Mouse (Mus musculus) gastrocnemius, adult 2 months (tissue): ENCODE results near the gene Spag16. TPM values are rescaled to one million over a fixed set of nuclear protein-coding genes. Genes with fewer than 3 reads are reported as not detected.

Source experiments
- DNase-seq: peaks from one replicate; pipeline ENCODE4 v3.0.0; 2022
- H3K27ac ChIP-seq: fragments of 200-600 bp; 2 replicates; pipeline ENCODE4 v1.8.1; 2022; ENCODE audit warnings: mild to moderate bottlenecking
- H3K4me3 ChIP-seq: fragments of 200-600 bp; 2 replicates; pipeline ENCODE4 v1.8.1; 2022; ENCODE audit warnings: mild to moderate bottlenecking, moderate library complexity
- CTCF ChIP-seq: fragments of 200-600 bp; IDR thresholded peaks from 2 replicates; pipeline ENCODE4 v1.8.1; 2022; ENCODE audit warnings: antibody characterized with exemption, mild to moderate bottlenecking, moderate library complexity
- intact Hi-C: fragments of 180-260 bp; cut with DNase I; formaldehyde crosslinking; loops from one replicate; pipeline ENCODE4 v1.15.1; 2025
- total RNA-seq, 2 experiments: library from RNA; stranded (reverse); gene quantifications; 2 replicates each; pipeline ENCODE4 v1.2.3; 2021

Gene Spag16
- total RNA-seq, 2 experiments from 2014 or later = not detected

- intact Hi-C loops = no loop called here
Measured at GRCm38 (mm10) chr1:70354014-70354413, 527.2 kb downstream of the Spag16 start.

GRCm38 (mm10) chr1:70371721-70372120 is 545.0 kb downstream of the Spag16 start:
- H3K27ac ChIP-seq = no peak overlapping the region
- no peak for TF ChIP-seq CTCF
- H3K4me3 ChIP-seq = no peak overlapping the region
- no peak for DNase-seq
- intact Hi-C loops = no loop called here

More at GRCm38 (mm10) chr1:70354014-70354413, 527.2 kb downstream of the Spag16 start:
- TF ChIP-seq CTCF = no peak
- Histone ChIP-seq H3K4me3 (no peak overlapping the region), H3K27ac (no peak overlapping the region)
- DNase-seq = no peak

DNA sequence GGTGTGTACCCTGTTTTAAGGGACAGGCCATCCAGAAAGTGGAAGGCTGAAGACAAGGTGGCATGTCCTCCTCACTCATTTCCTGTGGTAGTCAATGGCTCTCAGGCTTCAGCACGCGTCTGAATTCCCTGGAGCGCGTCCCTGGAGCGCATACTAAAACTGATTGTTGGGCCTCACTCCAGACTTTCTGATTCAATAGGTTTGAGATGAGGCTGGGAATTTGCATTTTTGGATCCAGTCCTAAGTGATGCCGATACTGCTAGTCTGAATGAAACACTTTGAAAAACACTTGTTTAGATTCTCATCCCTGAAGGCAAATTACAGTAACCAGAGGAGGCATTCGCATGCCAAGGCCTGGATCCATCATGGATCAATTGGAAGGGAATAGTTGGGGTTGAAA is 553.3 kb downstream of the Spag16 start:
- intact Hi-C loops = no loop called here
- DNase-seq = no peak

DNA sequence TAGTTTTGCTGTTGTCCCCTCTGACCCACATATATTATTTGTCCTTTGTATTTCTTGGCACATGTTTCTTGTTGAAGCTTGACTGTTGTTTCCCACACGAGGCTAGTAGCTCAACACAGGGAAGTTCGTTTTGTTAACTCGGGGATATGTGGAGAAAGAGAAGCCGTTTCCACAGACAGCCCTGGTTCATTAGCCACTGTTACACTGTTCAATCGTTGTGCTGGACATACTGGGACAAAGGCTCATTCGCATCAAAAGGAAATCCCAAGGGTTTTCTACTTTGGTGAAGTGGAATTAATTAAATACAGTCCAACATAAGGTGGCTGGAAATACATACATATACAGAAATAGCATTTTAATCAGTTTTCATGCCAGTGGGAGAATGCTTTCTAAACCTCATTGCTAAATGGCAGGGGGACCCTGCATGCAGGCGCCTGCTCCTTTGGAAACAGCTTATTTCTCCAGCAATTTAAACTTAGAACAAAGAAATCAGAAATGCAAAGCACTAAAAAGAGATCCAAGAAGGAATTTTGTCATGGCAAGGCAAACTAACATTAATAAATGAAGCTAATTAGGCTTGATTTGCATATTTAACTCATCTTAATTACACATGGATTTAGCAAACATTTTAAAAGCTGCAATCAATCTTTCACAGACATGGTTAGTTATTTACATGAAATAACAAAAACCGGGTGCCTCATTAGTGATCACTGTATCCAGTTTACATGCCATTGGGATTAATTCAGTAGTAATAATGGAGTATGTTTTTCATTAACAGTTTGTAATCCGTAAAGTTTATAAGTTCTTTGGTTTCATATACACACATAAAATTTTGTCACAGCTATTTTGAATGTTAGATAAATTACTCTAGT is 615.7 kb downstream of the Spag16 start:
- TF ChIP-seq CTCF = no peak
- DNase-seq = no peak
- H3K27ac ChIP-seq = no peak overlapping the region
- no peak overlapping the region for H3K4me3 ChIP-seq
- intact Hi-C loops = no loop called here

More for the DNA sequence above, 553.3 kb downstream of the Spag16 start:
- Histone ChIP-seq H3K4me3 (no peak overlapping the region), H3K27ac (no peak overlapping the region)
- no peak for TF ChIP-seq CTCF

DNA sequence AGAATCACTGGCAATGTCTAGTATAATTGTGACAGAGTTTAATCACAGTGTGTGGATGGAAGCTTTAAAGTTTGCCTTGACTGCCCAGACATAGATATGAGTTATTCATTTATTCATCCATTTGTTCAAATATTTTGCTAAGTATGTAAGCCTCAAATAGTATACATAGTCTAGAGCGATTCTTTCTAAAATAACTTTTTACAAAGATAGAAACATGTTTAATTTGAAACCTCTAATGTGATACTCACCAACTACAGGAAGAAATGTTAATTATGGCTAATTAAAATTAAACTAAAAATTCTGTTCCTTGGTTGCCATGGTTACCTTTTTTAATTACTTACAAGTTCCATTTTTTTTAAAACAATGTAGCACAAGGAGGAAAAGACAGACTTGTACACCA is 653.1 kb downstream of the Spag16 start:
- TF ChIP-seq CTCF = no peak
- no peak for DNase-seq
- intact Hi-C loops = no loop called here
- Histone ChIP-seq H3K27ac (no peak overlapping the region), H3K4me3 (no peak overlapping the region)

- intact Hi-C loops = no loop called here
- H3K4me3 ChIP-seq = no peak overlapping the region
- no peak overlapping the region for H3K27ac ChIP-seq
- no peak for DNase-seq
- no peak for TF ChIP-seq CTCF
Measured at GRCm38 (mm10) chr1:70518918-70519317, 692.1 kb downstream of the Spag16 start.

- no peak for DNase-seq
- intact Hi-C loops = no loop called here
- Histone ChIP-seq H3K4me3 (no peak overlapping the region), H3K27ac (no peak overlapping the region)
- TF ChIP-seq CTCF = no peak
Measured at GRCm38 (mm10) chr1:70527134-70527533, 700.4 kb downstream of the Spag16 start.

DNA sequence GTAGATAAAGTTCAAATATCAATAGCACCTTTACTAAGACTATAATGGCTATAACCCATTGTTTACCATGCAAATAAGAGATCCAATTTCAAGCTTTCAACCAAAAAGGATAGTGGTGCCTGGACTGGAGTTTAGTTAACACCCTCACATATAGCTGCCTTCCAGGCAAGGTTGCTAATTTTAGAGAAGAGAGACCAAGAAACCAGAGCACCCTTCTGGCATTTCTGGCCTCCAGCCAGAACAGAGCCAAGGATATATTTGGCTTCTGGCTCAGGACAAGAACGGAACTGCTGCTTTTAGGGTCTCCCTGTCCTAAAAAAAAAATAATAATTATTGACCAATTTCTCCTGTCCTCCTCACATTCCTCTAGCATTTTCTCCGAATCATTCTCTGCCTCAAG is 703.0 kb downstream of the Spag16 start:
- no peak for TF ChIP-seq CTCF
- intact Hi-C loops = no loop called here
- Histone ChIP-seq H3K27ac (peak overlapping the region; percentile 25; the same call in 1 of the 2 replicates), H3K4me3 (peak overlapping the region; percentile 41)
- peak; percentile 59 for DNase-seq

DNA sequence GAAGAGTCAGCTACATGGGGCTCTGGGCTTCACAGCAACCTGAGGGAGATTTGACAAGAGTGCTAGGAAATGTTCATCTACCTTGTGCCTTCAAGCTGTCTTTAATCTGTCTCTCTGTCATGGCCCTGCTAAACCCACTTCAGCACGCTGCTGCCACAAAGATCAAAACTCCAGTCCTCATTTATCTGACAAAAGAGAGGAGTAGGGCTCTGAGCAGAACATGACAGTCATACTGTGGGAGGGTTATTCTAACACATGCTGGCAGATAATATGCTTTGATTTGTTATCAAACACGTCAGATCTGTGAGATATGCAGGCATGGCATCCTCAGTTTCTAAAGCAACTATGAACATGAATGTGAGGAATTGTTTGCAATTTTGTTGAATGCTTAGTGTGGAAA is 725.1 kb downstream of the Spag16 start:
- no peak overlapping the region for H3K27ac ChIP-seq

GRCm38 (mm10) chr1:70621805-70622204 is 795.0 kb downstream of the Spag16 start:
- H3K27ac ChIP-seq = no peak overlapping the region
- intact Hi-C loops = no loop called here
- H3K4me3 ChIP-seq = no peak overlapping the region
- DNase-seq = no peak
- TF ChIP-seq CTCF = no peak

More for the DNA sequence above, 725.1 kb downstream of the Spag16 start:
- intact Hi-C loops = no loop called here
- DNase-seq = no peak
- TF ChIP-seq CTCF = no peak
- H3K4me3 ChIP-seq = no peak overlapping the region

DNA sequence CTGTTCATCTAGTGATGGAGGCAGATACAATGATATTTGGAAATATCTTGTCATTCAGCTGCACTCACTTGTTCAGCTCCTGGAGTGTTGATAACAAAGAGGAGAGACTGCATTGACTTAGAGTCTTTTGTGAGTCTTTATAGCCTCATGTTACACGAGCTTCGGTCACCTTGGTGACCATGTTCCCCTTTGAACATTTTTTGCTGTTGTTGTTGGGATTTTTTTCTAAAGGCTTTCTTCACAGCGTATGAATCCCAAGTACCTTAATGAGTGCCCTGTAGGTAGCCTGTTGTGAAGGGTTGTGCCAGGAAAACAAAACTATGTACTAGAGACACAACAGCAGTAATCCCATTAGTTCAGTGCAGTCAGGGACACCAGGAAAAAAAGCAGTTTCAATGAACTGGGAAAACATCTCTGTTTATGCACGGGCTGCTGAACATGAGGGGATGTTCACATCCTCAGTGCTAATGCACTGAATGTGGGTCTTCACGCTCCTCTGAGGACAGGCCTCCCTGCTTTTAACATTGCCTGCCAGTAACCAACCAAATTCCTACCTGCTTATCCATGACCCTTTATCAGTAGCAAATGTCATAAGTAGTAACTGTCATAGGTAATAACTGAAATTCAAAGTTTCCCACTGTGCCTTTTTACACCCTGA is 798.2 kb downstream of the Spag16 start:
- no peak for DNase-seq
- Histone ChIP-seq H3K27ac (no peak overlapping the region), H3K4me3 (no peak overlapping the region)
- no peak for TF ChIP-seq CTCF
- intact Hi-C loops = no loop called here

- no peak overlapping the region for H3K27ac ChIP-seq
- TF ChIP-seq CTCF = no peak
- no peak overlapping the region for H3K4me3 ChIP-seq
- intact Hi-C loops = no loop called here
- DNase-seq = no peak
Measured at GRCm38 (mm10) chr1:70652719-70653118, 825.9 kb downstream of the Spag16 start.

DNA sequence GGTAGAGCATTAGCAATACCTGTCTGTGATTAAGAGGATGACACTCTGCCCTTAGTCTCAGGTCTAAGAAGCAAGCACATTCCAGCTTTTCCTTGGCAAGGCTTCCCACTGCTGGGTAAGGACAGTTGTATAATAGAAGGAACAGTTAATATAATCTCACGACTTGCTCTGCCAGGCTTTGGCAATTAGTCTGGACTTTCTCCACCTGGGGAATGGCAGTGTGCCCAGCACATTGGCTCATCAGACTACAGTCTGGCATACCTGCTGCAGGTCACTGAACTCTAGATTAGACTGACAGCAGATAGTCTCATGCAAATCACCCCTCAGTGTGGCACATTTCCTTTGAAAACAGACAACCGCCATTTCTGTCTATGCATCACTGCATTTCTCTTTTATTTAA is 865.8 kb downstream of the Spag16 start:
- no peak for DNase-seq
- no peak for TF ChIP-seq CTCF
- intact Hi-C loops = no loop called here
- Histone ChIP-seq H3K27ac (no peak overlapping the region), H3K4me3 (no peak overlapping the region)

DNA sequence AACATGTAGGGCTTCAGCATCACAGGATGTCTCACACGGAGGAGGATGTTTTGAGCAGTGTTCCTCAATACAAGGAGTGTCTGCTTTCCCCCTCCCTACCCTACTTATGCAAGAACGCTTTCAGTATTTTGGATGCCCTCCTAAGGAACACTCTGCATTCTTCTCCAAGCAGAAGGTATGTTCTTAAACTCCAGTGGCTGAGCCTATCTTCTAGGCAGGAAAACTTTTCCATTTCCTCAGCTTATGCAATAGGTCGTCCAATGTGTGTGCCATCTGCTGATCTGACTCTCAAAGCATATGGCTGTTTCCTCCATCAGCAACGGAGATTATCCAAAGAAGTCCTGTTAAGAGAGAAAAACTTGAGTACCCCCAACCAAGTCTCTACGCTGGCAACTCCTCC is 873.5 kb downstream of the Spag16 start:
- DNase-seq = no peak
- no peak for TF ChIP-seq CTCF
- H3K27ac ChIP-seq = no peak overlapping the region
- no peak overlapping the region for H3K4me3 ChIP-seq
- intact Hi-C loops = no loop called here
